In the genomic region with DNA sequence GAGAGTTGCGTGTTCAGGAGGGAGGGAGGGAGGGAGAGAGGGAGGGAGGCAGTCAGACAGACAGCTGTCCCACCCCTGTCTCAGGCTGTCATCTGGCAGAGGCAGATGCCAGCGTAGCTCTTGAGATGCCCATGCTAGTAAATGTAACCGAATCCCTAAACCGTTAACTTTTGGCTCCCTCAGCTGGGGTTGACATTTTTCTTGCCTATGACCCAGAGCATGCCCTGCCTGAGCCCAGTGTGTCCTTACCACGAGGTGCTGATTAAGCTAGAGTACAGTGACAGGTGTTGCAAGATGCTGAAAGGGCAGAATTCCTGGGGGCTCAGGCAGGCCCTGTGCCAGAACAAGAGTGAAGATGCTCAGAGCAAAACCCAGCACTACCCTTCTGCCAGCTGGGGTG, we compare ENCODE assay signal across 15 mouse cellular contexts. TPM values are rescaled to one million over a fixed set of nuclear protein-coding genes. Genes with fewer than 3 reads are reported as not detected.
DNase-seq lines count a peak whose midpoint lies in the region; ATAC-seq and TF ChIP-seq lines count a peak whose summit lies in the region.
"Had no signal": no experiment of that assay in that cellular context is flagged by ENCODE, and none has a peak within 500 bp of the region (broad histone marks: within the 10 kb centered on the region; RNA-seq: fewer than 3 reads in every experiment).

No protein-coding gene starts in this region.

- no peaks in the 10 kb centered on the region for H3K9me3 ChIP-seq in kidney, embryonic 16.5 days (ENCODE audit: low read length)
- no peaks in the 10 kb centered on the region for H3K9me3 ChIP-seq in limb, embryonic 14.5 days (ENCODE audit: control insufficient read depth, low read length)
- H3K9me3 ChIP-seq in liver, embryonic 12.5 days (replicated peaks): no peaks in the 10 kb centered on the region
- H3K9me3 ChIP-seq: liver, embryonic 15.5 days had no signal

- DNase-seq in kidney, postnatal 25 days: peak; percentile 9 to 43
- DNase-seq in brain, adult 2 months (ENCODE audit: low read depth, low spot score): peak; percentile 33
- DNase-seq in gastrocnemius, adult 18-20 months (ENCODE audit: low spot score): peak; percentile 89
- DNase-seq in limb, embryonic 14.5 days (ENCODE audit: low spot score): no peak
- DNase-seq in urinary bladder, postnatal 25 days (ENCODE audit: low spot score): no peak
- DNase-seq: adrenal gland, adult 2 months; kidney, adult 2 months; kidney, postnatal 36 days; lung, postnatal 10 days; midbrain, embryonic 14.5 days had no signal

- WGBS in kidney, embryonic 16.5 days: 67% methylated on average over 5 of the region's 5 CpGs
- 69% methylated on average over 5 of the region's 5 CpGs for WGBS in limb, embryonic 14.5 days
- whole genome bisulfite sequencing in liver, embryonic 12.5 days (ENCODE audit: insufficient replicate concordance): 72% methylated on average over 5 of the region's 5 CpGs

- H3K4me3 ChIP-seq in kidney, embryonic 16.5 days (ENCODE audit: low read length): no peak overlapping the region
- no peak overlapping the region for H3K4me3 ChIP-seq in limb, embryonic 14.5 days (replicated peaks; ENCODE audit: low read length)
- H3K4me3 ChIP-seq in liver, embryonic 12.5 days: no peak overlapping the region
- H3K4me3 ChIP-seq: erythroblast, embryonic 14.5 days; liver, embryonic 15.5 days had no signal

- no peak overlapping the region for H3K4me2 ChIP-seq in kidney, embryonic 16.5 days (replicated peaks; ENCODE audit: low read depth, low read length)
- H3K4me2 ChIP-seq in limb, embryonic 14.5 days (replicated peaks; ENCODE audit: low read depth, low read length, severe bottlenecking): no peak overlapping the region
- H3K4me2 ChIP-seq in liver, embryonic 12.5 days: no peak overlapping the region
- H3K4me2 ChIP-seq: liver, embryonic 15.5 days had no signal

- H3K4me1 ChIP-seq in kidney, embryonic 16.5 days (ENCODE audit: insufficient read depth, low read length): no peaks in the 10 kb centered on the region; the same call in 1 of the 2 replicates
- H3K4me1 ChIP-seq in limb, embryonic 14.5 days (ENCODE audit: control insufficient read depth, insufficient read depth, low read length): peaks cover 8% of the 10 kb centered on the region; the same call in 1 of the 2 replicates
- no peaks in the 10 kb centered on the region for H3K4me1 ChIP-seq in liver, embryonic 12.5 days
- H3K4me1 ChIP-seq: liver, embryonic 15.5 days had no signal

- TF ChIP-seq POLR2A in limb, embryonic 14.5 days (IDR thresholded peaks at IDR 0.05; ENCODE audit: borderline replicate concordance, extremely low read depth, insufficient read depth, insufficient read length): no peak

- H3K27ac ChIP-seq in kidney, embryonic 16.5 days (ENCODE audit: low read length): no peak overlapping the region
- no peak overlapping the region for H3K27ac ChIP-seq in limb, embryonic 14.5 days (replicated peaks; ENCODE audit: low read depth, low read length)
- no peak overlapping the region for H3K27ac ChIP-seq in liver, embryonic 12.5 days
- H3K27ac ChIP-seq: liver, embryonic 15.5 days had no signal

- H3K27me3 ChIP-seq in kidney, embryonic 16.5 days (ENCODE audit: insufficient read depth, low read length): no peaks in the 10 kb centered on the region
- no peaks in the 10 kb centered on the region for H3K27me3 ChIP-seq in limb, embryonic 14.5 days (ENCODE audit: control insufficient read depth, insufficient read depth, low read length)
- no peaks in the 10 kb centered on the region for H3K27me3 ChIP-seq in liver, embryonic 12.5 days (replicated peaks)
- H3K27me3 ChIP-seq: liver, embryonic 15.5 days had no signal

- H3K36me3 ChIP-seq in kidney, embryonic 16.5 days (ENCODE audit: insufficient read depth, low read length): 0 out of 2 replicates have a peak, but pooled peaks cover 11% of the 10 kb centered on the region
- peaks cover 6% of the 10 kb centered on the region; the same call in 1 of the 2 replicates for H3K36me3 ChIP-seq in limb, embryonic 14.5 days (ENCODE audit: control insufficient read depth, insufficient read depth, low read length)
- peaks cover 22% of the 10 kb centered on the region for H3K36me3 ChIP-seq in liver, embryonic 12.5 days

- no peak overlapping the region for H3K9ac ChIP-seq in kidney, embryonic 16.5 days (replicated peaks; ENCODE audit: low read length)
- no peak overlapping the region for H3K9ac ChIP-seq in limb, embryonic 14.5 days (ENCODE audit: low read depth, low read length, severe bottlenecking)
- H3K9ac ChIP-seq in liver, embryonic 12.5 days: no peak overlapping the region
- H3K9ac ChIP-seq: liver, embryonic 15.5 days had no signal

- ATAC-seq in kidney, embryonic 16.5 days (ENCODE audit: low FRiP score, low TSS enrichment): no peak
- peak; percentile 50; the same call in 1 of the 2 replicates for ATAC-seq in limb, embryonic 14.5 days (ENCODE audit: low FRiP score, low read depth)
- ATAC-seq in liver, embryonic 12.5 days: no peak
- ATAC-seq: forebrain, embryonic 14.5 days had no signal

RNA-seq across cellular contexts. Expression of a gene that starts 44.8 kb away (rescaled TPM):
- 30.8 and 31.2 TPM in 2 replicates for polyA plus RNA-seq in kidney, embryonic 16.5 days (2015; fragmentation: Nextera tagmentation; extraction: Ambion mirVana)
- 1 to 10 TPM; 4.2 to 4.3 TPM for total RNA-seq in gastrocnemius, adult 18-20 months (2021)
- 4.7 and 11.3 TPM in 2 replicates for polyA plus RNA-seq in limb, embryonic 14.5 days (2012; rRNA removed)
- 31.3 and 33.1 TPM in 2 replicates for polyA plus RNA-seq in limb, embryonic 14.5 days (2014; fragmentation: Nextera tagmentation; extraction: Ambion mirVana)
- 29.7 and 30.0 TPM in 2 replicates for polyA plus RNA-seq in liver, embryonic 12.5 days (2016; fragmentation: Nextera tagmentation; extraction: Ambion mirVana)

RNA-seq across cellular contexts. Expression of a gene that starts 45.2 kb away (rescaled TPM):
- 83.2 and 89.5 TPM in 2 replicates for polyA plus RNA-seq in kidney, embryonic 16.5 days (2015; fragmentation: Nextera tagmentation; extraction: Ambion mirVana)
- total RNA-seq in gastrocnemius, adult 18-20 months (2021): 1,000 to 10,000 TPM in 1 of 2 experiments, 100 to 1,000 TPM in 1; 993 to 1,171 TPM
- 39.8 and 40.1 TPM in 2 replicates for polyA plus RNA-seq in limb, embryonic 14.5 days (2012; rRNA removed)
- polyA plus RNA-seq in limb, embryonic 14.5 days (2014; fragmentation: Nextera tagmentation; extraction: Ambion mirVana): 52.1 and 54.6 TPM in 2 replicates
- polyA plus RNA-seq in liver, embryonic 12.5 days (2016; fragmentation: Nextera tagmentation; extraction: Ambion mirVana): 60.2 and 64.7 TPM in 2 replicates

Comparison
In these comparisons a context has a peak if more than half of its experiments do, and no peak if none do; other contexts are left out.
1. DNase-seq: peak in kidney, postnatal 25 days (2 of 2), brain, adult 2 months (single experiment) and gastrocnemius, adult 18-20 months (single experiment); none in limb, embryonic 14.5 days (single experiment) and urinary bladder, postnatal 25 days (single experiment).